Mouse (Mus musculus): ENCODE results near the gene Cenpo. TPM values are rescaled to one million over a fixed set of nuclear protein-coding genes. Genes with fewer than 3 reads are reported as not detected.

Gene Cenpo
- polyA plus RNA-seq, 1 experiment: 8.2 TPM

GRCm38 (mm10) chr12:4158179-4158578 is 75.9 kb downstream of the Cenpo start:
- WGBS: 79% methylated on average over 3 of the region's 3 CpGs
- DNase-seq (ENCODE audit: low read depth, low spot score): no peak

GRCm38 (mm10) chr12:4157466-4157865 is 76.6 kb downstream of the Cenpo start:
- WGBS: 63% methylated on average over 2 of the region's 2 CpGs
- DNase-seq (ENCODE audit: low read depth, low spot score): no peak

GRCm38 (mm10) chr12:4151969-4152368 is 82.1 kb downstream of the Cenpo start:
- 79% methylated on average over 3 of the region's 3 CpGs for WGBS
- no peak for DNase-seq (ENCODE audit: low read depth, low spot score)

- WGBS: 73% methylated on average over 2 of the region's 2 CpGs
- no peak for DNase-seq (ENCODE audit: low read depth, low spot score)
These were observed 83.2 kb downstream of the Cenpo start for GRCm38 (mm10) chr12:4150936-4151335.

Other genes with a start within 250 kb of the Cenpo start
- 0.92 and 5.7 TPM in 2 replicates for gene Efr3b, start 195.4 kb downstream of the Cenpo start, polyA plus RNA-seq (2012; rRNA removed)
- gene Dnajc27, start 151.7 kb downstream of the Cenpo start, polyA plus RNA-seq (2012; rRNA removed): 2.2 and 2.5 TPM in 2 replicates
- gene Adcy3, start 101.2 kb downstream of the Cenpo start, polyA plus RNA-seq (2012; rRNA removed): 2.7 and 3.6 TPM in 2 replicates
- gene Ptrhd1, start 267 bp downstream of the Cenpo start, polyA plus RNA-seq (2012; rRNA removed): 3.5 and 3.7 TPM in 2 replicates
- gene Ncoa1, start 242.9 kb upstream of the Cenpo start, polyA plus RNA-seq (2012; rRNA removed): 14.3 and 23.9 TPM in 2 replicates

Data from large intestine, adult 2 months (tissue).